Mouse (Mus musculus) embryonic facial prominence, embryonic 14.5 days (tissue): ENCODE data around the gene Rnf144b. TPM values are rescaled to one million over a fixed set of nuclear protein-coding genes. Genes with fewer than 3 reads are reported as not detected.
A peak's percentile ranks its signal among the peaks of the same experiment; 100 is the strongest.

Experiments
- ATAC-seq: fragments of 200-750 bp; cut with Nextera tagmentation; 2 replicates; pipeline ENCODE4 v1.8.0; 2017; ENCODE audit warnings: low read depth, moderate number of reproducible peaks, moderate TSS enrichment
- DNase-seq: peaks from one replicate; pipeline ENCODE4 v3.0.0-alpha.2; 2015; ENCODE audit warnings: low spot score
- H3K27ac ChIP-seq: fragments of 300-500 bp; sonication (generic); replicated peaks from 2 replicates; pipeline ENCODE4 v1.5.1; 2014; ENCODE audit warnings: low read depth, mild to moderate bottlenecking, low read length, moderate library complexity
- H3K27me3 ChIP-seq: fragments of 300-500 bp; sonication (generic); replicated peaks from 2 replicates; pipeline ENCODE4 v1.6.1; 2014; ENCODE audit warnings: low read length; ENCODE audit not compliant: control insufficient read depth, insufficient read depth
- H3K36me3 ChIP-seq: fragments of 300-500 bp; sonication (generic); 2 replicates; pipeline ENCODE4 v1.6.1; 2014; ENCODE audit warnings: low read length, mixed read lengths; ENCODE audit not compliant: control insufficient read depth, insufficient read depth
- H3K4me1 ChIP-seq: fragments of 300-500 bp; sonication (generic); 2 replicates; pipeline ENCODE4 v1.6.1; 2014; ENCODE audit warnings: antibody characterized with exemption, low read length; ENCODE audit not compliant: control insufficient read depth, insufficient read depth
- H3K4me2 ChIP-seq: fragments of 300-500 bp; sonication (generic); 2 replicates; pipeline ENCODE4 v1.6.1; 2014; ENCODE audit warnings: low read depth, mild to moderate bottlenecking, low read length, moderate library complexity, mixed read lengths
- H3K4me3 ChIP-seq: fragments of 300-500 bp; sonication (generic); 2 replicates; pipeline ENCODE4 v1.5.1; 2014; ENCODE audit warnings: low read depth, mild to moderate bottlenecking, low read length
- H3K9ac ChIP-seq: fragments of 300-500 bp; sonication (generic); 2 replicates; pipeline ENCODE4 v1.6.1; 2014; ENCODE audit warnings: low read depth, mild to moderate bottlenecking, low read length, moderate library complexity, mixed read lengths
- H3K9me3 ChIP-seq: fragments of 300-500 bp; sonication (generic); 2 replicates; pipeline ENCODE4 v1.6.1; 2016; ENCODE audit warnings: low read length; ENCODE audit not compliant: control insufficient read depth
- WGBS: fragments of 180-500 bp; shearing (Covaris S2); extraction: QIAGEN DNeasy Blood & Tissue Kit; methylation state at CpG from one replicate; pipeline ENCODE4 v1.1.7; 2014; 5-methylcytosine and 5-hydroxymethylcytosine counted together
- polyA plus RNA-seq: library from polyadenylated mRNA; unstranded; fragments of >200 nt; fragmentation: Nextera tagmentation; extraction: Ambion mirVana; gene quantifications from 2 replicates; pipeline ENCODE4 v1.2.1, GENCODE M21; 2014

Rnf144b gene
- polyA plus RNA-seq, 1 experiment from 2014 or later, result 4.9 TPM

- peak; percentile 24; the same call in 1 of the 2 replicates for ATAC-seq
- H3K9ac ChIP-seq, result no peak overlapping the region
- no peak overlapping the region for H3K4me2 ChIP-seq
- H3K36me3 ChIP-seq, result no peaks in the 10 kb centered on the region
- no peak overlapping the region for H3K4me3 ChIP-seq
- no peak overlapping the region for H3K27ac ChIP-seq
- H3K9me3 ChIP-seq, result no peaks in the 10 kb centered on the region
- peak; percentile 90 for DNase-seq
- no peaks in the 10 kb centered on the region for H3K27me3 ChIP-seq
- WGBS, result 32% methylated on average over 7 of the region's 7 CpGs
- H3K4me1 ChIP-seq, result no peaks in the 10 kb centered on the region; the same call in 1 of the 2 replicates
Observed at GRCm38 (mm10) chr13:47152390-47152789, 29.9 kb downstream of the Rnf144b start.

GRCm38 (mm10) chr13:47153206-47153605 is 30.8 kb downstream of the Rnf144b start:
- H3K36me3 ChIP-seq, result no peaks in the 10 kb centered on the region
- H3K9ac ChIP-seq, result no peak overlapping the region
- H3K9me3 ChIP-seq, result no peaks in the 10 kb centered on the region
- WGBS, result 33% methylated on average over 5 of the region's 5 CpGs
- H3K4me1 ChIP-seq, result no peaks in the 10 kb centered on the region; the same call in 1 of the 2 replicates
- H3K4me2 ChIP-seq, result no peak overlapping the region
- DNase-seq (peak; percentile 66), ATAC-seq (no peak)
- no peak overlapping the region for H3K4me3 ChIP-seq
- H3K27ac ChIP-seq, result no peak overlapping the region
- no peaks in the 10 kb centered on the region for H3K27me3 ChIP-seq

- Histone ChIP-seq H3K4me3 (no peak overlapping the region), H3K27ac (0 out of 2 replicates have a peak overlapping the region, but pooled peaks have one; percentile 44), H3K9ac (no peak overlapping the region), H3K4me1 (no peaks in the 10 kb centered on the region; the same call in 1 of the 2 replicates), H3K27me3 (no peaks in the 10 kb centered on the region), H3K4me2 (no peak overlapping the region), H3K9me3 (no peaks in the 10 kb centered on the region), H3K36me3 (no peaks in the 10 kb centered on the region)
- DNase-seq, result no peak
- ATAC-seq, result no peak; the same call in 1 of the 2 replicates
- WGBS, result 70% methylated on average over 4 of the region's 4 CpGs
Observed at GRCm38 (mm10) chr13:47154866-47155265, 32.4 kb downstream of the Rnf144b start.

- Histone ChIP-seq H3K4me1 (no peaks in the 10 kb centered on the region; the same call in 1 of the 2 replicates), H3K27ac (no peak overlapping the region), H3K4me2 (no peak overlapping the region), H3K36me3 (no peaks in the 10 kb centered on the region), H3K27me3 (no peaks in the 10 kb centered on the region), H3K4me3 (no peak overlapping the region), H3K9ac (no peak overlapping the region), H3K9me3 (no peaks in the 10 kb centered on the region)
- WGBS, result 42% methylated on average over 5 of the region's 5 CpGs
- no peak for ATAC-seq
- no peak for DNase-seq
Observed at GRCm38 (mm10) chr13:47156841-47157240, 34.4 kb downstream of the Rnf144b start.

GRCm38 (mm10) chr13:47162001-47162400 is 39.5 kb downstream of the Rnf144b start:
- Histone ChIP-seq H3K27me3 (no peaks in the 10 kb centered on the region), H3K4me2 (no peak overlapping the region), H3K36me3 (no peaks in the 10 kb centered on the region), H3K4me3 (no peak overlapping the region), H3K4me1 (peaks cover 3% of the 10 kb centered on the region; the same call in 1 of the 2 replicates), H3K9me3 (0 out of 2 replicates have a peak, but pooled peaks cover 5% of the 10 kb centered on the region), H3K27ac (no peak overlapping the region), H3K9ac (no peak overlapping the region)
- ATAC-seq (no peak), DNase-seq (no peak)
- 83% methylated on average over 5 of the region's 5 CpGs for WGBS

DNA sequence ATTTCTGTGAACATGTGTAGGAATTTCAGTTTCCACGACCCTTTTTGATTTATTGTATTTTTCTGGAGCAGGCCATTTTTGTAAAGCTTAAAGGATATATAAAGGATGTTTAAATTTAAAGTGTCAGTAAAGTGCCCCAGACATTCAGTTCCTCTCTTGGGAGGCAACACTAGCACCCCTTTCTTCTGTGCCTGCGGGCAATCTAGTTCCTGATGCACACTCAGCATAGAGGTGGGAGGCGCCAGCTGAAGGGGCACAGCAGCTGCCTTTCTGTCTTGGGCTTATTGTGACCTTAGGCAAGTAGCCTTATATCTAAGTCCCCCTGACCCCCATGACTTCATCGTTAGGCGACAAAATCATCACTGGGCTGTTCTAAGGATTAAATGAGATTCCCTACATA is 42.3 kb downstream of the Rnf144b start:
- H3K27ac ChIP-seq, result no peak overlapping the region
- ATAC-seq, result no peak
- no peaks in the 10 kb centered on the region for H3K27me3 ChIP-seq
- H3K9ac ChIP-seq, result no peak overlapping the region
- 0 out of 2 replicates have a peak, but pooled peaks cover 5% of the 10 kb centered on the region for H3K9me3 ChIP-seq
- 0 out of 2 replicates have a peak, but pooled peaks cover 3% of the 10 kb centered on the region for H3K4me1 ChIP-seq
- no peak overlapping the region for H3K4me2 ChIP-seq
- no peaks in the 10 kb centered on the region for H3K36me3 ChIP-seq
- DNase-seq, result no peak
- no peak overlapping the region for H3K4me3 ChIP-seq
- WGBS, result 68% methylated on average over 5 of the region's 5 CpGs

DNA sequence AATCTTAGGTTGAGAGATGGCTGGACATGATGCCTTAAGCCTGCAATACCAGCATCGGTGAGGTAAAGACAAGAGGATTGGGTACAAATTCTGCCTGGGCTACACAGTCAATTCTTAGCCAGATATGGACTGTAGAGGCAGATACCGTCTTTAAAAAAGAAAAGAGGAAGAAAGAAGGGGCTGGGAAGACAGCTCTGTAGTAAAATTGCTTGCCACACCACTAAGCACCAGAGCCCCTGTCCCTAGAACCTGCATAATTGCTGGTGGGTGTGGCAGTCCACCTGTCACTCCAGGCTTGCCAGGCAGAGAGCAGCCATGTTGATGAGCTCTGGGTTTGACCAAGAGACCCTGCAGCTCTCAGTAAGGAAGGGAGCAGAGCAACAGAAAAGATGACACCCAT is 42.8 kb downstream of the Rnf144b start:
- Histone ChIP-seq H3K4me1 (0 out of 2 replicates have a peak, but pooled peaks cover 3% of the 10 kb centered on the region), H3K4me2 (no peak overlapping the region), H3K4me3 (no peak overlapping the region), H3K36me3 (no peaks in the 10 kb centered on the region), H3K9me3 (0 out of 2 replicates have a peak, but pooled peaks cover 5% of the 10 kb centered on the region), H3K27me3 (no peaks in the 10 kb centered on the region), H3K9ac (no peak overlapping the region), H3K27ac (no peak overlapping the region)
- WGBS, result 83% methylated on average over 2 of the region's 2 CpGs
- no peak for ATAC-seq
- DNase-seq, result no peak

DNA sequence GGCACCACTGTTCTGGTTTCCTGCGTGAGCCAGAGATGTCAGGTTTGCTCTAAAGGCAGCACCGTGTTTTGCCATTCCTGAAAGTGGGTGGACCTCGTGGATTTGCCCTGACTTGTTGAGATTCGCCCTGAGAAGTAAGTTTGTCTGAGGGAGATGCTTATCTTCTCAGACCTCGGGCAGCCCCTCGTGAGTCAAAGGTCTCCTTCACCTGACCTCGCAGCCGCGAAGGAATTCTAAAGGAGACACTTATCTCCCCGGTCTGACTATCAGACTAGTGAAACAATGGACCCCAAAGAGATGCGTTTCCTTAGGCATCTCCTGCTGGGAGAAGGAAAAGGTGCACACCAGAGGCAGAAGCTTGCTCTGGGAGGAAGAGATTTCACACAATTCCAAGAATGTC is 46.0 kb downstream of the Rnf144b start:
- Histone ChIP-seq H3K27ac (no peak overlapping the region), H3K9me3 (0 out of 2 replicates have a peak, but pooled peaks cover under 1% of the 10 kb centered on the region), H3K9ac (no peak overlapping the region), H3K4me2 (no peak overlapping the region), H3K27me3 (no peaks in the 10 kb centered on the region), H3K4me3 (no peak overlapping the region), H3K36me3 (no peaks in the 10 kb centered on the region), H3K4me1 (0 out of 2 replicates have a peak, but pooled peaks cover 3% of the 10 kb centered on the region)
- no peak for ATAC-seq
- WGBS, result 22% methylated on average over 11 of the region's 11 CpGs
- DNase-seq, result no peak

DNA sequence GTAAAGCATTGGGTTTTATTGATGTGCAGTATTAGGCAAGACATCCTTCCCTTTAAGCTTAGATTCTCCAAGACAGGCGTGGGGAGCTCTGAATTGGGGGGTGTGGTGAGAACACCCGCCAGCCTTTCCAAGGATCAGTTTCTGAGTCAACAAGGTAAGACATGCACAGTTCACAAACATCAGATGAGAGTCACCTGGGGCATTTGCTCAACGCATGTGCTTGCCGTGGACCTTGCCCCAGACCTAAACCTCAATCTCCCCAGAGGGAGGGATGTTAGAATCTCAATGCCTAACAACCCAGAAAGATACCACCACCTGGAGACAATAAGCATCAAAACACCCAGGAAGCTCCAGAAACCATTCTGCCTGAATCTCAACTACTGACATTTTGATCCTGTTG is 47.6 kb downstream of the Rnf144b start:
- H3K4me3 ChIP-seq, result no peak overlapping the region
- no peak for ATAC-seq
- no peak overlapping the region for H3K4me2 ChIP-seq

More for the DNA sequence above, 47.6 kb downstream of the Rnf144b start:
- 71% methylated on average over 4 of the region's 4 CpGs for WGBS
- no peak for DNase-seq
- Histone ChIP-seq H3K4me1 (no peaks in the 10 kb centered on the region), H3K27me3 (no peaks in the 10 kb centered on the region), H3K9me3 (no peaks in the 10 kb centered on the region), H3K27ac (no peak overlapping the region), H3K36me3 (no peaks in the 10 kb centered on the region), H3K9ac (no peak overlapping the region)
